Mouse (Mus musculus): Measurements from ENCODE around the gene Gm4922.

Gene Gm4922

DNA sequence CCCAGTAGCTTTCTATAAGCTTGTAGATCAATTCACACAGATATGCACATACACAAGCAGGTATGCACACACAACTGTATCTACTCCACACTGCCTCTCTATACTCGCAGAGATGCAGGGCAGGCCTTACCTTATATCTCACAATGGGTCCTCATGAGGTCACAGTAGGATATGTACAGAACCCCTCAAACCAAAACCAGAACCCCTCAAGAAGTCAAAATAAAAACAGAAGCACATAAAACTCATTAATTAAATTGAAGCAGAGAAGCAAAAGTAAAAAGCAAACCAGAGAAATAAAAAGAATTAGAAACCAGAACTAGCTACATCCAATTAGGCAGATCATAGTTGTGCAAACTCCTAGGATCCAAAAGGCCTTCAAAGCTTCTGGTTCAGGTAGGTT lies at the start of gene Gm4922:
Gene Gm4922, minus strand, starts transcription at position 101 of the 400 bp plus-strand sequence.
- DNase-seq (ENCODE audit: inconsistent age in 2 of 2, low spot score in 1 of 2) = no peak

DNA sequence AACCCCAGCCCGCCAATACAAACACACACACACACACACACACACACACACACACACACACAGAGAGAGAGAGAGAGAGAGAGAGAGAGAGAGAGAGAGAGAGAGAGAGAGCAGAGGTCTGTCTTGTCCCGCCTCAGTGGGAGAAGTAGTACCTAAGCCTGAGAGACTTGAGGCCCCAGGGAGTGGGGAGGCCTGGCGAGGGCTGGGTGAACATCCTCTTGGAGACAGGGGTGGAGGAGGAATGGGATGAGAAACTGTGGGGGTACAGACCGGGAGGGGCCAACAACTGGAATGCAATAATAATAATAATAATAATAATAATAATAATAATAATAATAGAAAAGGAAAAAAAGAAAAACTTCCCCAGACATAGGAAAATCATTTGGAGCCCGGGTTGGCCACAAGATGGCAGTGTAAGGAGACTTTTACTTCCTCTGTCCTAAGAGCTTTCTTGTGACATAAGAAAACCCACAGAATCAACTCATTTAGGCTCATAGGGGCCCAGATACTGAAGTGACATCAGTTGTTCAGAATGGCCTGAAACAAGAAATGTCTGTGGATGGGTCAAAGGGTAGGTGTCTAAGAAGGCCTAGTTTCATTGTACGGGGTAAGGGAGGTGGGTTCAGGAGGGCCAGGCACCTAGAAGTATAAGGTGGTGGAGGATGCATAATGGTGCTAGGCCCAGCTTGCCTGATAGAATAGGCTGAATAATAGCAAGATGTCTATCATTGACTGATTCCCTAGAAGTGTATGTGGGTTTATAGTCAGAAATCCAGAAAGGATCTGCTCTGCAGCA lies 49.3 kb upstream of the Gm4922 start:
- peak; percentile 11 to 59 for DNase-seq (ENCODE audit: inconsistent age in 2 of 2, low spot score in 1 of 2)

DNA sequence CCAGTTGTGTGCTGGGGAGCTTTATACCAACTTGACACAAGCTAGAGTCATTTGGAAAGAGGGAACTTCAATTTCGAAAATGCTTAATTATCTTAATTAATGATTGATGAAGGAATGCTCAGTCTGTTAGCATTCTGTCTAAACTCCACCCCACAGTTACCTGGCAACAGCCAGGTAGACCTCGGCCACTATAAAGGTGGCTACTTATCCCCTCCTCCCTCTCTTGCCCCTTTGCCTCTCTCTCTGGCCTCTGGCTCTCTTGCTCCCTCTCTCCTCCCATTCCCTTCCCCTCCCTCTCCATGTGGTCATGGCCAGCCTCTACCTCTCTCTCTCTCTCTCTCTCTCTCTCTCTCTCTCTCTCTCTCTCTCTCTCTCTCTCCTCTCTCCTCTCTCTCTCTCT lies 47.8 kb upstream of the Gm4922 start:
- no peak for DNase-seq (ENCODE audit: inconsistent age in 2 of 2, low spot score in 1 of 2)

DNA sequence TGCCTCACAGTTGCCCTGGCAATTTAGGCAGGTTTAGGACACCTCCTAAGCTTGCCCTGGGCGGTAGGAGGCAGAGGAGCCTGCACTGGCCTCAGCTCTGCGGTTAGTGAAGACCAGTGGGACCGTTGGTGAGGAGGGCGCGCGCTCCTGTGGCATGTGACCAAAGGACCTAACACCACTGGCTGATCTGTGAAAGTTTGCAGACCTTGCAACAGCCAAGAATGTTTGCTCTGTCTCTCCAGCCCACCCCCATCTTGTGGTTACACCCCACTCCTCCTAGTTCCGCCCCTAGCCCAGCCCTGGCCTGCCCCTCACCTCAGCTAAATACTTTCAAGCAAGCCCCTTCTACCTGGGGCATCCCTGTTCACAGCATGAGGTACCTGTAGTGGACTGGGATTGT lies 45.2 kb upstream of the Gm4922 start:
- no peak for DNase-seq (ENCODE audit: inconsistent age in 2 of 2, low spot score in 1 of 2)

DNA sequence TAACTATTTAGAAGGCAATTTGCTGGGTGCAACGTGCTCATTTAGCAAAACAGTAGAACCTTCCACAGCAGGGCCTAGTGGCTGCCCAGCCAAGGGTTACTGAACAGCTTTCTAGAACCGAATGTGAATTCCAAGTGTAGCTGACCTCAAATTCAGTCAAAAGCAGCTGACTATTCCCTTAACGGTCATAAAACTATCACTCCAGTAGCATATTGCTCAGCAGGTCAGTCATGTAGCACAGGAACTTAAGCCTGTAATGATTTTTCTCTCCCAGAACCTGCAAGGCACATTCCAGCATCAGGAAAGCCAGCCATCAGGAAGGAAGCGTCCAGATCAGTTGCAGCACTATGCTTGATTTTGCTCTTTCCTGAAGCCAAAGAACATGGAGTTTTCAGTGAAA lies 43.8 kb upstream of the Gm4922 start:
- DNase-seq (ENCODE audit: inconsistent age in 2 of 2, low spot score in 1 of 2) = no peak

- no peak for DNase-seq (ENCODE audit: inconsistent age in 2 of 2, low spot score in 1 of 2)
Observed at GRCm38 (mm10) chr10:18827936-18828335, 41.3 kb upstream of the Gm4922 start.

DNA sequence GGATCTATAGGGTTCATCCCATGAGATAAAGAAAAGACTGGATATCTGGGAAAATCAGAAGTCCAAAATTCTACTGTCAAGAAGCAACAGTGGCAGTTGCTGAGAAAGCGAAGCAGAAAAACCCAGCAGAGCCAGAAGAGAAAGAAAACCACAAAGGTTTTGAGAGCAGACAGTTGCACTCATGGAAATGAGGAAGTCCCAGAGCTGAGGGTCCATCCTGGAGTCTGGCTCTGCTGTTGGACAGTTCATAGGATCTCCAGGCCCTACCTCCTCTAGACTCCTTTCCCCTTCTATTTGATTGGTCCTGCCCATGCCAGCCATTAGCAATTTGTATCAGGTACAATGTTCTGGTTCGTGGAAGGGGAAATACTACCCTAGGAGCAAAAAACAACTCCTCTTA lies 39.5 kb upstream of the Gm4922 start:
- no peak for DNase-seq (ENCODE audit: inconsistent age in 2 of 2, low spot score in 1 of 2)

- DNase-seq (ENCODE audit: inconsistent age in 2 of 2, low spot score in 1 of 2) = no peak
Observed at GRCm38 (mm10) chr10:18825143-18825542, 38.5 kb upstream of the Gm4922 start.

GRCm38 (mm10) chr10:18816560-18816959 lies 30.0 kb upstream of the Gm4922 start:
- DNase-seq (ENCODE audit: inconsistent age in 2 of 2, low spot score in 1 of 2) = peak in 1 of 2 experiments; percentile 23

DNA sequence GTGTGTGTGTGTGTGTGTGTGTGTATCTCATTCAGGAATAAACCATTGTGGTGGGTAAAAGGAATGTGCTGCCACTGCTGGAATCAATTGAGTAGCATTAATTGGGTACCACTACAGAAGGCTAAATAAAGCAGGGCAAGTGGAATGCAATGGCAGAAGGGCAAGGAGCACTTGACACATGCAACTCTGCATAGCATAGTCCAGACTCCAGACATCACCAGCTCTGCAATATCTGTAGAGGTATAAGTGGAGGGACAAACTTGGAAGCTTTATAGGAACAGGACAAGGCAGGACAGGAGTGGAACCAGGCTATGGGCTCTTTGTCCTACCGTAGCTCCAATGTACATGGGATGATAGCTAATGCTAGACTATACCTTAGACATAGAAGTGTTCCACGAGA lies 25.2 kb upstream of the Gm4922 start:
- DNase-seq (ENCODE audit: inconsistent age in 2 of 2, low spot score in 1 of 2) = no peak

DNA sequence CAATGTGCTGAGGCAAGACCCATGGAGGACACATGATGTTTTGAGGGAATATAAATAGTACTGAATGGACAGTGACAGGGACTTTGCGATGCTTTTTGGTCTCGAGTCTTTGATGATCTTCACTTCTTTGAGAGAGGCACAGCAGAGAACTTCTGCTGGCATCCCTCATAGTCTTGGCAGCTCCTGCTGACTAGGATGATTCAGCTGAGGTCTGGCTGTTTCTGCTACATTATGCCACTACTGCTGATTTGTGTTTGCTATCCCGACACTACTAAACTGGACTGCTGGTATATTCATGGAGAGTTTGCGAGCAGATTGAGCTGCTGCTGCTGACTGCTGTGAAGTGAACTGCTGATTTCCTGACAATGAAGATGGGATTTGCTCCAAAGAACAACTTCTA lies 3.5 kb upstream of the Gm4922 start:
- no peak for DNase-seq (ENCODE audit: inconsistent age in 2 of 2, low spot score in 1 of 2)

GRCm38 (mm10) chr10:18788601-18789000 lies 2.0 kb upstream of the Gm4922 start:
- DNase-seq (ENCODE audit: inconsistent age in 2 of 2, low spot score in 1 of 2) = no peak

GRCm38 (mm10) chr10:18777546-18777945 lies 9.0 kb downstream of the Gm4922 start:
- DNase-seq (ENCODE audit: inconsistent age in 2 of 2, low spot score in 1 of 2) = no peak

DNA sequence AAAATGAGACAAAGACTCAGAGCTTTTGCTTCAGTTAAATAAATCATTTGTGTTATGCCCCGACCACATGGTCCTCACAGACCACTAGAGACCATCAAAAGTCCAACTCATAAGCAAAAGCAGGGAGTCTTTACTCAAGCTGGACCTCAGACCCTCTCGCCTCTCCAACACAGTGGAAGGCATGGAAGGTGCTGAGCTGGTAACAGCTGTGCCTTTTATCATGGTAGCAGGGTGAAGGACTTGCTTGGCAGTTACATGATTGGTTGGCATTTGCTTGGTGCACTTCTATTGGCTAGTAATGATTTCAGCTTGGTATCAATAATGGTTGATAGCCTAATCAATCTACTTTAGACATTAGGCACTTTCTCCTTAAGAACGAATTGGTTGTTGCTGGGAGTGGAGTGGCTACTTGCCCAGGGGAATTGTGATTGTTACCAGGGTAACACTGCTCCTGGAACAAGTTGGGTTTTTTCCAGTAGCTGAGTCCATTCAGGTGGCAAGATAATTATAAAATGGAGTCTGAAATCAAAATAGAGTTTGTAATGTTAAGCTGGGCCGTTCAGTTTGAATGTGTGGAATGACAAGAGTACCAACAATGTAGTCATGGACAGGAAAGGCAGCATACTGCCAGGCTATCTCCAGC lies 13.9 kb downstream of the Gm4922 start:
- peak in 1 of 2 experiments; percentile 24 for DNase-seq (ENCODE audit: inconsistent age in 2 of 2, low spot score in 1 of 2)

DNA sequence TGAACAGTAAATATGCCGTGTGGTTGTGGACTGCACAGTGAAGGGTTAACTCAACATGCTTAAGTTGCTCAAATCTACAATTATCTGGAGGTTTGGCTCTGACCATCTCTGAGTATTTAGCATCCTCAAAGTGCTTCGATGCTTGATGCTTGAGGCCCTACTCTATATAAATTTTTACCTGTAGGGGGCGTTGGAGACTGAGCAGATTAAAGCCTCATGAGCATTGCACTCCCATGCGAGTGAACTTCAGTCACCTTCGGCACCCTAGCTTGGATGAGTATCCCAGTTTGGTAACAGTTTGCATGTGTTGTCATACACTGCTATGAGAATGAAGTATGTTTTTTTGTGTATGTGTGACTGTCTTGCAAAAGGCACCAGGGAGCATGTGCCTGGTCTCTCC lies 16.7 kb downstream of the Gm4922 start:
- no peak for DNase-seq (ENCODE audit: inconsistent age in 2 of 2, low spot score in 1 of 2)

DNA sequence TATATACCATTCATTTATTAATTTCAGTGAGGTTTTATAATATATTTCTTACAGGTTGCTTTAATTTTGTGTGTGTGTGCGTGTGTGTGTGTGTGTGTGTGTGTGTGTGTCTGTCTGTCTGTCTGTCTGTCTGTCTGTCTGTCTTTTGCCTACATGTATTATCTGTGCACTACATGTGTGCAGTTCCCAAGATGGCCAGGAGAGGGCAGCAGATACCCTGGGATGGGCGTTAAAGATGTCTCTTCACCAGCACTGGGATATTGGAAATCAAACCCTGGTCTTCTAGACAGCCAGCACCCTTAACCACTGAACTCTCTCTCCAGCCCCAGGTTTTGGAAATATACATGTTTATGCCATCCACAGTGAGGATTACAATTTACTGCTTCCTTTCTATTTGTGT lies 26.4 kb downstream of the Gm4922 start:
- peak; percentile 12 to 64 for DNase-seq (ENCODE audit: inconsistent age in 2 of 2, low spot score in 1 of 2)

- DNase-seq (ENCODE audit: inconsistent age in 2 of 2, low spot score in 1 of 2) = no peak
Observed at GRCm38 (mm10) chr10:18750057-18750456, 36.5 kb downstream of the Gm4922 start.

GRCm38 (mm10) chr10:18743286-18744142 lies 43.1 kb downstream of the Gm4922 start, which contains the start of gene Arfgef3:
Gene Arfgef3, minus strand, starts transcription at chr10:18743949.
- DNase-seq (ENCODE audit: inconsistent age in 2 of 2, low spot score in 1 of 2) = peak; percentile 81 to 92

DNA sequence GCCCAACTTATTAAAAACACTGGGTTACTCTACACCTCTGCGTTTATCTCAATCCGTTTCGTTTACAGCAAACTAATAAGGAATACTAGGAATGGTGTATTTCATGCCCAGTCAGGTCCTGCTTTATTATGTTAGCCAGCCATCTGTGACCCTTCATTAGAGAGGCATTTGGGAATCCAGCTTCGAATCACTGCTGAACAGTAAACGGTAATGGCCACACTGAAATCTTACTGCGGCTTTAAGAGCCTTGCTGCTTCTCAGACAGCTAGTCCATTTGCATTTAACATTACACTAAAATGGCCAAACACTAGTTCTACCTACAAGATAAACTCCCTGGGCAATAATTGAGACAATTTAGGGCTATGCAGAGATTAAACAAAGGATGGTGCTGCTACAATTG lies 44.5 kb downstream of the Gm4922 start:
- DNase-seq (ENCODE audit: inconsistent age in 2 of 2, low spot score in 1 of 2) = peak in 1 of 2 experiments; percentile 20

GRCm38 (mm10) chr10:18741024-18741423 lies 45.6 kb downstream of the Gm4922 start:
- no peak for DNase-seq (ENCODE audit: inconsistent age in 2 of 2, low spot score in 1 of 2)

Data from adrenal gland, adult (tissue).